Mouse (Mus musculus): Measurements from ENCODE around the gene Ergic3.

DNA sequence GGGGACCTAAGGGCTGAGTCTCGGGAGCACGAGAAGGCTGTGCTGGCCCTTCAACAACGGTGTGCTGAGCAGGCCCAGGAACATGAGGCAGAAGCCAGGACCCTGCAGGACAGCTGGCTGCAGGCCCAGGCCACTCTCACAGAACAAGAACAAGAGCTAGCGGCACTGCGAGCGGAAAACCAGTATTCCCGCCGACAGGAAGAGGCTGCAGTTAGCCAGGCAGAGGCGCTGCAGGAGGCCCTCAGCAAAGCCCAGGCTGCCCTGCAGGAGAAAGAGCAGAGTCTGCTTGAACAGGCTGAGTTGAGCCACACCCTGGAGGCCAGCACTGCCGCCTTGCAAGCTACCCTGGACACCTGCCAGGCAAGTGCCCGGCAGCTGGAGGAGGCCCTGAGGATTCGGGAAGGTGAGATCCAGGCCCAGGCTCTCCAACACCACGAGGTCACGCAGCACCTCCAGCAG lies 16.0 kb upstream of the Ergic3 start:
- TF ChIP-seq GATA1 (IDR thresholded peaks at IDR 0.05; ENCODE audit: low read length) = no peak
- TF ChIP-seq TAL1 (IDR thresholded peaks at IDR 0.05; ENCODE audit: low read length) = no peak
